Mouse (Mus musculus) testis, postnatal 10 days (tissue): ENCODE data around the gene Gimap4.

Experiments
- DNase-seq: peaks from one replicate; pipeline ENCODE4 v3.0.0; 2021; ENCODE audit warnings: low spot score

Gimap4 gene

GRCm38 (mm10) chr6:48700251-48701075, 16.1 kb downstream of the Gimap4 start:
- DNase-seq: no peak

GRCm38 (mm10) chr6:48702146-48702545, 17.8 kb downstream of the Gimap4 start:
- DNase-seq: no peak

DNA sequence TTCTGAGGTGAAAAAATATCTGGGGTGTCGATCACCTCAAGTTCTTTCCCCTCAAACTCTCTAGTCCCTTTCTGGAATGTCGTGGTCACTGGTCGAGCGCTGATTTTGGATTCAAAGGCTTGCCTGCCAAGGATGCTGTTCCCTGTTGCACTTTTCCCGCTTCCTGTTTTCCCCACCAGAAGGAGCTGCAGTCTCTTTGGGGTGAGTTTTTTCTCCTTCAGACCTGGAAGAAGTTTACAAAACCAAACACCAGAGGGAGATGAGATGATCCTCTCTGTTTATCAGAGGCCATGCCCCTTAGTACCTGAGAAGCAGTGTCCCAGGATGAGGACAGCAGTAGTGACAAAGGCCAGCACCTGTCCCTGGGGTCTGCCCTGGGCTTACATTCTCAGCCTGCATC, 18.3 kb downstream of the Gimap4 start:
- DNase-seq: no peak

DNA sequence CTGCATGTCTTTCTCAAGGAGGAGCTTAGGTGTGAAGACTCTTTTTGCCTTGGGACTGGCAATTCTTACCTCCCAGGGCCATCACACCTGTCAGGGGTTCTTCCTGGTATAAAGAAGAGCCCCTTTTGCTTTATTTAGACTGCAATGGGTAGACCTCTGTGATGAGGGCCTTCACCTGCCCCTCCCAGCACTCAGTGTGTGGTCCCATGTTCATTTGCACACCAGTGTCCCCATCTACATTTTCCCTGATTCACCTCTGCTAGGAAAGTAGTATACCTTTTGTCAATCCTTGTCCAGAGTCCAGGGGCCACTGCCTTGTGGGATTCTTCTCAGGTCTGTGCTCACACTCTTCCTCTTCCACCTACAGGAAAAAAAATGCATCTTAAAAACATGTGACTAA, 19.8 kb downstream of the Gimap4 start:
- DNase-seq: no peak

DNA sequence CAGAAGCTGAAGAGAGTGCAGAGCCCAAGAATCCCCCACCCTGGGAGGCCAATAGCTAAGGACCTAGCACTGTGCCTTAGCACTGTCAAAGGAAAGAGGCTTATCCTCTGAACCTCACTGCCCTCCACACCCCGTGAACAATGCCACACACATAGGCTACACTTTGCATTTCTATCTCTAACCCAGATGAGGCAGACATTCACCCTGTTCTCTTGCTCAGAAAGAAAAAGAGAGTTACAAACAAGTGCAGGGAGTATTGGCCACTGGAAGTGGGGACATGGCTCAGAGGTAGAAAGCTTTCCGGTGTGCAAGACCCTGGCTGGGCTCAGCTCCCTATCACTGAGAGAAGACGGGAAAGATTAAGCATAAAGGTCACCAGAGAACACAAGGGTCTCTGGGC, 21.8 kb downstream of the Gimap4 start:
- DNase-seq: no peak

DNA sequence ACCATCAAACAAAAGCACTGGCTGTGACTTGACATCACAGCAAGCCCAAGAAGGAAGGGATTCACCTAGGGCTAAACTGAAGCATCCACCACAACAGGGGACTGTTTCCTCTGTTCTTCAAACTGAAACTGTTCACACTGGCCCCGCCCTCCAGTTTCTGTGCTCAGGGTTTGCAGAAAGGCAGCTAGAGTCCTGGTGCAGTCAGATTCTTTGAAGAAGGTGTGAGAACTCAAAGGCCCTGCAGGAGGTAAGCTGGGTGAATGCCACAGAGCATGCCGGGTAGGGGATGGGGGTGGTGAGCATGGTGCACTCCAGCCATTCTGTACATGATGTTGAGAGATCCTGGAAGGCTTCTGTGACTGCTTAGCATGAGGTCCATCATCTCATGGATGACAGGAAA, 34.1 kb downstream of the Gimap4 start, which contains the start of the genes Gm28053 and Gimap7:
Gm28053 (plus strand) TSS at position 153 of the 400 bp plus-strand sequence.
Gimap7 (plus strand) TSS at position 167 of the 400 bp plus-strand sequence.
- DNase-seq: no peak

DNA sequence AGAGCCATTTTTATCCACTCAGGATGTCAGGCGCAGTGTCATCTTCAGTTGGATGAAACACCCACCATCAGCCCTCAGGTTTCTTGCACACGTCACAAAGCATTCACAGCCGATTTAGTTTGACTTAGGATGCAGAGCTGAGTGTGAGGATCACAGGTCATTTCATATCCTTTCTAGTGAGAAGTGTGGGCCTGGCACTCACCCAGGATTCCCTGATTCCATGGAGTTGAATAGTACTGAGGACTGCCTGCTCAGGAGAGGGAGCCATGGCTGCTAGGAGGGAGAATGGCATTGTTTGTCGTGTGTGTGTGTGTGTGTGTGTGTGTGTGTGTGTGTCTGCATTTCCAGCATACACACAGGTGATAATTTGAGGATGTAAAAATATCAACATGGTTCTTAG, 36.0 kb downstream of the Gimap4 start:
- no peak for DNase-seq

DNA sequence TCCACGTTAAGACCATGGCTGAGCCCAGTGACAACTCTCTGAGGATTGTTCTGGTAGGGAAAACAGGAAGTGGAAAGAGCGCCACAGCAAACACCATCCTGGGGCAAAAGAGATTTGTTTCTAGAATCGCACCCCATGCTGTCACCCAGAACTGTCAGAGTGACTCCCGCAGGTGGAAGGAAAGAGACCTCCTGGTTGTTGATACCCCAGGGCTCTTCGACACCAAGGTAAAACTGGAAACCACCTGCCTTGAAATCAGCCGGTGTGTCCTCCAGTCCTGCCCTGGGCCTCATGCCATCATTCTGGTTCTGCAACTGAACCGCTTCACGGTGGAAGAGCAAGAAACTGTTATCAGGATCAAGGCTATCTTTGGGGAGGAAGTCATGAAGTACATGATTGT, 39.1 kb downstream of the Gimap4 start:
- DNase-seq: no peak

DNA sequence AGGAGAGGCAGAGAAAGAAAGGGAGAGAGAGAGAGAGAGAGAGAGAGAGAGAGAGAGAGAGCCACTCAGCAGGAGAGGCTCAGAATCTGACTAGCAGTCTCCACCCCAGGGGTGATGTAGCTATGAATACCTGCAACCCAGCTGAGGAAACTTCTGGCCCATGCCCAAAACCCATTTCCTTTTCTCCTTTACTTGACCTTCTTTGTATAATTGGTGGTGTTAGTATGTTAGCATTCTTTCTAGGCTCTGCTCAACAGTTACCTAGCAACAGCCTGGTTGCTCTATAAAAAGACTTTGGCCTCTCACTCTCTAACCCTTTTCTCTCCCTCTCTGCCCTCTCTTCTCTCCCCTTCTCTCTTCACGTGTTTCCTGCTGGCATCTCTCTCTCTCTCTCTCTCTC, 41.1 kb downstream of the Gimap4 start:
- DNase-seq: no peak

- DNase-seq: no peak
Measured at GRCm38 (mm10) chr6:48727761-48728160, 43.4 kb downstream of the Gimap4 start.

DNA sequence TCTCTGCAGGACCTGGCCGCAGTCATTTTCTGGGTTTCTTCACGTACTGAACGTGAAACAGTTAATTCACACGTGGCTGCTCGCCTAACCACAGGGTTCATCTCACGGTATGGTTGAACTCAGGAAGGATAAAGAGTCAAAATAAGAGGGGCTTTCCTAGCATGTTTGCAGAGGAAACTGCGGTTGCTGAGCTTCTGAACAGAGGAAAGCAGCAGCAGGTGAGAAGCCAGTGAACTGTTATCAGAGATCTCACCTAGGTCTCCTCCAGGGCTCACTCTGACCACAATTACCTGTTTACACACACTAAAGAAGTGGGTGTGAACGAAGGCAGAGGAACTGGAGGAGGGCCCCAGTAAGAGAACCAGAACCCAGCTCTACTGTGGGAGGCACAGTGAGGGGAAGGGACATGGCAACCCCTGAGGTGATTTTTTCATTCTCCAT, 48.5 kb downstream of the Gimap4 start:
- DNase-seq: no peak

- no peak for DNase-seq
Measured at GRCm38 (mm10) chr6:48733660-48734059, 49.3 kb downstream of the Gimap4 start.

- DNase-seq: no peak
Measured at GRCm38 (mm10) chr6:48737053-48737452, 52.7 kb downstream of the Gimap4 start.

GRCm38 (mm10) chr6:48737688-48738087, 53.3 kb downstream of the Gimap4 start:
- no peak for DNase-seq

DNA sequence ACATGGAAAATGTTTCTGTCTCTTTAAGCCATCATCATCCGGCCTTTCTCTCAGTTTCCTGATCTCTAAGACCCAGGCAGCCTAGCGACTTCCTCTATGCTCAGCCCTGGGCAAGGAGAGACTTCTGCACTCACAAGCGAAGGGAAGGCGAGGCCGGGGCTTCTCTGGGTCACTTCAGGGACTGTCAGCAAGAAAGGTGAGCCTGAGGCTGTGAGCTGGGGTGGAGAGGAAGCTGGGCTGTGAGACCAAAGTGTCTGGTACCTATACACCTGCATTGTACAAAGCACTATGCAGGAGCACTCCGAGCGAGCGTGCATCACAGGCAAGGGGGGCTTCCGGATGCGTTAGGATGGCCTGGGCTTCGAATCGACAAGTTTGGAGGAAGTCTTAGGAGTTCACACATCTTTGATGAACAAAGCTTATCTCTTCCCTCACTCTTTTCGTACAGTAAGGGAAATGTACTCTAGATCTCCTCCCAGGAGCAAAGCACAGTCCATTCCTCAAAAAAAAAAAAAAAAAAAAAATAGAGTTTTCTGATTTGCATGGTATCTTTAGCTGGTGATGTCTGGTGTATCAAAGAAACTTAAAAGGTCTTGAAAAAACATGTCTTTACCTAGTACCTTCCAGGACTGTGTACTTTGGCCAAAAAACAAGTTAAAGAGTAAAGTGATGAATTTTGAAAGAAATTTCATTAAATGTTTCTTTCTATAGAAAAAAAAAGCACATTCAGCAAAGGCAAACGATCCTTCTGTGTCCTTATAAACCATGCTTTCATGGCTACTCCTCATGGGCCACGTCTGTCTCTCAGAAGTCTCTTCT, 54.8 kb downstream of the Gimap4 start, which contains the start of gene Gimap1:
Gimap1 (plus strand) TSS at position 94 of the 819 bp plus-strand sequence.
- DNase-seq: no peak

GRCm38 (mm10) chr6:48739780-48740055, 55.4 kb downstream of the Gimap4 start:
- DNase-seq: no peak

- no peak for DNase-seq
Measured at GRCm38 (mm10) chr6:48740501-48741169, 56.3 kb downstream of the Gimap4 start.

GRCm38 (mm10) chr6:48741273-48741672, 56.9 kb downstream of the Gimap4 start:
- no peak for DNase-seq
